Mouse (Mus musculus): ENCODE data around the gene Ccdc148.

Gene Ccdc148

GRCm38 (mm10) chr2:58778986-58779495, 381.4 kb downstream of the Ccdc148 start:
- no peak for DNase-seq (ENCODE audit: low spot score)

GRCm38 (mm10) chr2:58773833-58774232, 386.6 kb downstream of the Ccdc148 start:
- DNase-seq (ENCODE audit: low spot score) = no peak
